ENCODE assay signal across 29 mouse cellular contexts in genomic region chr10:105186636-105187035, GRCm38 (mm10).
DNase-seq lines count a peak whose midpoint lies in the region; ATAC-seq and TF ChIP-seq lines count a peak whose summit lies in the region.
"Had no signal": no experiment of that assay in that cellular context is flagged by ENCODE, and none has a peak within 500 bp of the region (broad histone marks: within the 10 kb centered on the region; RNA-seq: fewer than 3 reads in every experiment).

No protein-coding gene starts in this region.

- TF ChIP-seq POLR2A in lung, adult 2 months (IDR thresholded peaks at IDR 0.05; ENCODE audit: borderline replicate concordance, extremely low read depth, low read depth, low read length), result no peak

- 51% methylated on average over 5 of the region's 5 CpGs for WGBS in lung, adult 2 months

- peak; percentile 100 for ATAC-seq in common myeloid progenitor, adult 5-6 weeks (replicated peaks; ENCODE audit: low read depth, poor library complexity, severe bottlenecking)
- peak; percentile 99 for ATAC-seq in megakaryocyte progenitor cell, adult 5-6 weeks (replicated peaks; ENCODE audit: poor library complexity)
- ATAC-seq: forebrain, embryonic 16.5 days; hindbrain, embryonic 16.5 days; intestine, embryonic 15.5 days; Patski had no signal

- peak; percentile 39 for DNase-seq in MEL-GATA-1-ER (ENCODE audit: extremely low read depth, low read depth)
- DNase-seq in heart, postnatal 14 days, result no peak
- no peak for DNase-seq in spleen, postnatal 4 days (ENCODE audit: low spot score in 2 of 2)
- no peak for DNase-seq in lung, adult 2 months
- DNase-seq: adrenal gland, postnatal 10 days; adrenal gland, postnatal 36 days; cerebellum, adult 11 months; cerebellum, adult 2 months; cerebellum, adult 9-11 months; cerebellum, postnatal 25 days; embryo, embryonic 11 days; gastrocnemius, adult 2 months; gastrocnemius, postnatal 14 days; heart, adult 18-20 months; heart, postnatal 10 days; heart, postnatal 4 days had no signal

- no peak overlapping the region for H3K4me3 ChIP-seq in lung, adult 2 months (replicated peaks; ENCODE audit: extremely low read depth, low read depth, low read length)
- H3K4me3 ChIP-seq: embryonic facial prominence, embryonic 10.5 days; embryonic facial prominence, embryonic 13.5 days; erythroblast, embryonic 14.5 days; forebrain, embryonic 12.5 days; gastrocnemius, adult 2 months; heart, embryonic 12.5 days; heart, embryonic 15.5 days; hindbrain, embryonic 12.5 days; intestine, embryonic 15.5 days had no signal

- no peaks in the 10 kb centered on the region; the same call in 1 of the 2 replicates for H3K4me1 ChIP-seq in lung, adult 2 months (ENCODE audit: control insufficient read depth, insufficient read depth, low read length)
- H3K4me1 ChIP-seq: embryonic facial prominence, embryonic 13.5 days; hindbrain, embryonic 12.5 days; intestine, embryonic 15.5 days had no signal

- TF ChIP-seq CTCF in lung, adult 2 months (IDR thresholded peaks at IDR 0.05; ENCODE audit: insufficient read depth, low read length), result no peak

- intact Hi-C loops in heart, postnatal 14 days (cut with DNase I), result no loop called here
